Mouse (Mus musculus) stomach, postnatal 0 days (tissue): Measurements from ENCODE around the gene Myo6.

ENCODE experiments used
- CTCF ChIP-seq: IDR thresholded peaks from 2 replicates; pipeline ENCODE4 v1.5.1; 2016; ENCODE audit warnings: antibody characterized with exemption, low read depth, mild to moderate bottlenecking, moderate library complexity
- EP300 ChIP-seq: optimal IDR thresholded peaks from 2 replicates; pipeline ENCODE3; 2016; ENCODE audit warnings: antibody characterized with exemption

DNA sequence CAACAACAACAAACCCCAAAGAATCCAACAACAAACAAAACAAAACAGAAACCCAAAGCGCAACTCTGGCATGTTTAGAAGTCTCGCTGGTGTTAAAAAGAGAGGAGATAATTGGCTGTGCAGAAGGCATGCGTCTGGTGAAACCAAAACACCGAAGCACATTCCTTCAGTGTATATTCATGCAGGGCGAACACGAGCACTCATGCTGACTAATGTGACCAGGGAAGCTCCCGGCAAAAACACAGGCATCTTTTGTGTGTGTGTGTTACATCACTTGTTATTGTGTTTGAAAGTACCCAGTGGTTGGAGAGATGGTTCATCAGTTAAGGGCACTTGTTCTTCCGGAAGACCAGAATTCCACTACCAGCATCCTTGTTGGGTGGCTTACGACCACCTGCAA, 4.7 kb downstream of the Myo6 start:
- TF ChIP-seq EP300 (no peak), CTCF (no peak)
